28 mouse cellular contexts compared by ENCODE assay signal in genomic region chr11:50277706-50278105, GRCm38 (mm10). TPM values are rescaled to one million over a fixed set of nuclear protein-coding genes. Genes with fewer than 3 reads are reported as not detected.
DNase-seq lines count a peak whose midpoint lies in the region; ATAC-seq lines count a peak whose summit lies in the region.
"Had no signal": no experiment of that assay in that cellular context is flagged by ENCODE, and none has a peak within 500 bp of the region (broad histone marks: within the 10 kb centered on the region; RNA-seq: fewer than 3 reads in every experiment).

No protein-coding gene starts in this region.

- no peak overlapping the region for H3K4me3 ChIP-seq in heart, embryonic 10.5 days
- no peak overlapping the region for H3K4me3 ChIP-seq in heart, embryonic 12.5 days
- H3K4me3 ChIP-seq: embryonic facial prominence, embryonic 10.5 days; embryonic facial prominence, embryonic 13.5 days; forebrain, embryonic 10.5 days; forebrain, embryonic 13.5 days; gastrocnemius, adult 2 months; hindbrain, embryonic 10.5 days; hindbrain, embryonic 13.5 days; intestine, embryonic 15.5 days had no signal

- no peak overlapping the region for H3K4me2 ChIP-seq in heart, embryonic 12.5 days
- H3K4me2 ChIP-seq: embryonic facial prominence, embryonic 13.5 days; forebrain, embryonic 13.5 days; hindbrain, embryonic 13.5 days; intestine, embryonic 15.5 days had no signal

- DNase-seq in heart, embryonic 10.5 days (ENCODE audit: low spot score), result peak; percentile 64
- DNase-seq in testis, postnatal 10 days (ENCODE audit: low spot score), result peak; percentile 27
- no peak for DNase-seq in testis, postnatal 14 days (ENCODE audit: low spot score)
- no peak for DNase-seq in adrenal gland, adult 18-20 months (ENCODE audit: low spot score in 2 of 2)
- DNase-seq: adrenal gland, adult 8-10 months; adrenal gland, postnatal 25 days; B cell, adult 2 months; cerebellum, adult 11-12 months; cerebellum, adult 8-10 months; cerebellum, postnatal 10 days; cerebellum, postnatal 36 days; embryo, embryonic 11 days; gastrocnemius, adult 2 months; gastrocnemius, postnatal 14 days; heart, adult 18-20 months; heart, postnatal 36 days had no signal

- H3K9me3 ChIP-seq in heart, embryonic 10.5 days, result no peaks in the 10 kb centered on the region
- H3K9me3 ChIP-seq in heart, embryonic 12.5 days (replicated peaks), result 0 out of 2 replicates have a peak, but pooled peaks cover 4% of the 10 kb centered on the region
- H3K9me3 ChIP-seq: embryonic facial prominence, embryonic 10.5 days; embryonic facial prominence, embryonic 13.5 days; forebrain, embryonic 10.5 days; forebrain, embryonic 13.5 days; hindbrain, embryonic 10.5 days; hindbrain, embryonic 13.5 days; intestine, embryonic 15.5 days had no signal

- no peaks in the 10 kb centered on the region for H3K27me3 ChIP-seq in heart, embryonic 10.5 days (ENCODE audit: insufficient read depth, poor library complexity, severe bottlenecking)
- no peaks in the 10 kb centered on the region for H3K27me3 ChIP-seq in heart, embryonic 12.5 days (replicated peaks)
- H3K27me3 ChIP-seq: CH12.LX; embryonic facial prominence, embryonic 13.5 days; forebrain, embryonic 13.5 days; hindbrain, embryonic 13.5 days; intestine, embryonic 15.5 days had no signal

- H3K9ac ChIP-seq in heart, embryonic 12.5 days, result no peak overlapping the region
- H3K9ac ChIP-seq: embryonic facial prominence, embryonic 13.5 days; forebrain, embryonic 13.5 days; hindbrain, embryonic 13.5 days; intestine, embryonic 15.5 days had no signal

- H3K27ac ChIP-seq in heart, embryonic 10.5 days, result no peak overlapping the region
- H3K27ac ChIP-seq in heart, embryonic 12.5 days (ENCODE audit: poor library complexity, severe bottlenecking), result no peak overlapping the region
- H3K27ac ChIP-seq: embryonic facial prominence, embryonic 10.5 days; embryonic facial prominence, embryonic 13.5 days; forebrain, embryonic 10.5 days; forebrain, embryonic 13.5 days; gastrocnemius, adult 2 months; hindbrain, embryonic 10.5 days; hindbrain, embryonic 13.5 days; intestine, embryonic 15.5 days had no signal

- H3K36me3 ChIP-seq in heart, embryonic 10.5 days, result peaks cover 25% of the 10 kb centered on the region
- H3K36me3 ChIP-seq in heart, embryonic 12.5 days, result peaks cover 19% of the 10 kb centered on the region
- H3K36me3 ChIP-seq: intestine, embryonic 15.5 days had no signal

- ATAC-seq in heart, embryonic 12.5 days (ENCODE audit: insufficient number of reproducible peaks, low FRiP score), result no peak
- ATAC-seq in erythroblast, adult 5-6 weeks (replicated peaks; ENCODE audit: low FRiP score, poor library complexity, severe bottlenecking), result 0 out of 2 replicates have a peak, but pooled peaks have one; percentile 11
- ATAC-seq: forebrain, embryonic 13.5 days; forebrain, embryonic 16.5 days; hindbrain, embryonic 16.5 days; intestine, embryonic 15.5 days had no signal

- 87% methylated on average over 6 of the region's 6 CpGs for WGBS in heart, embryonic 10.5 days
- 91% methylated on average over 6 of the region's 6 CpGs for WGBS in heart, embryonic 12.5 days

- H3K4me1 ChIP-seq in heart, embryonic 10.5 days, result peaks cover 20% of the 10 kb centered on the region
- H3K4me1 ChIP-seq in heart, embryonic 12.5 days (replicated peaks), result peaks cover 30% of the 10 kb centered on the region
- H3K4me1 ChIP-seq: forebrain, embryonic 10.5 days; hindbrain, embryonic 10.5 days had no signal

RNA-seq across cellular contexts. Expression of gene Maml1, which starts 14.4 kb away (rescaled TPM):
- 3.3 and 4.7 TPM in 2 replicates for polyA plus RNA-seq in heart, embryonic 10.5 days (2016; fragmentation: Nextera tagmentation; extraction: Ambion mirVana)
- 4.6 and 6.1 TPM in 2 replicates for polyA plus RNA-seq in heart, embryonic 12.5 days (2016; fragmentation: Nextera tagmentation; extraction: Ambion mirVana)
- 15.2 and 15.7 TPM in 2 replicates for total RNA-seq in erythroblast, adult 5-6 weeks (2015; ENCODE audit: low replicate concordance)
- 7.2 and 10.0 TPM in 2 replicates for total RNA-seq in erythroblast, adult 5-6 weeks (2017; ENCODE audit: low replicate concordance)
- 10 to 100 TPM; 18.0 to 23.1 TPM for total RNA-seq in adrenal gland, adult 18-20 months (2021)

RNA-seq across cellular contexts. Expression of gene Ltc4s, which starts 39.3 kb away (rescaled TPM):
- 0.42 and 0.60 TPM in 2 replicates for polyA plus RNA-seq in heart, embryonic 10.5 days (2016; fragmentation: Nextera tagmentation; extraction: Ambion mirVana)
- 0.63 and 0.70 TPM in 2 replicates for polyA plus RNA-seq in heart, embryonic 12.5 days (2016; fragmentation: Nextera tagmentation; extraction: Ambion mirVana)
- total RNA-seq in erythroblast, adult 5-6 weeks (2015; ENCODE audit: low replicate concordance), result not detected in 2 replicates
- 2.2 TPM in 1 of 2 replicates, not detected in the other for total RNA-seq in erythroblast, adult 5-6 weeks (2017; ENCODE audit: low replicate concordance)
- 10 to 100 TPM; 15.2 to 46.9 TPM for total RNA-seq in adrenal gland, adult 18-20 months (2021)

RNA-seq across cellular contexts. Expression of gene Canx, which starts 47.8 kb away (rescaled TPM):
- 354 and 363 TPM in 2 replicates for polyA plus RNA-seq in heart, embryonic 10.5 days (2016; fragmentation: Nextera tagmentation; extraction: Ambion mirVana)
- polyA plus RNA-seq in heart, embryonic 12.5 days (2016; fragmentation: Nextera tagmentation; extraction: Ambion mirVana), result 331 and 334 TPM in 2 replicates
- 98.6 and 101 TPM in 2 replicates for total RNA-seq in erythroblast, adult 5-6 weeks (2015; ENCODE audit: low replicate concordance)
- 226 and 340 TPM in 2 replicates for total RNA-seq in erythroblast, adult 5-6 weeks (2017; ENCODE audit: low replicate concordance)
- total RNA-seq in adrenal gland, adult 18-20 months (2021), result 100 to 1,000 TPM; 431 to 540 TPM

Comparison
In these comparisons a context has a peak if more than half of its experiments do, and no peak if none do; other contexts are left out.
1. DNase-seq: peak in heart, embryonic 10.5 days (single experiment) and testis, postnatal 10 days (single experiment); none in testis, postnatal 14 days (single experiment) and adrenal gland, adult 18-20 months (0 of 2).
2. RNA of gene Ltc4s, which starts 39.3 kb away (total RNA-seq): 15.2 to 46.9 TPM in adrenal gland, adult 18-20 months; 2.2 TPM in erythroblast, adult 5-6 weeks; every median in the first group is over 4 times any median in the second.